In genomic region chr5:45497564-45497963, GRCm38 (mm10) we compare ENCODE assay signal across 26 mouse cellular contexts. TPM values are rescaled to one million over a fixed set of nuclear protein-coding genes. Genes with fewer than 3 reads are reported as not detected.
"Had no signal": no experiment of that assay in that cellular context is flagged by ENCODE, and none has a peak within 500 bp of the region (broad histone marks: within the 10 kb centered on the region; RNA-seq: fewer than 3 reads in every experiment).

No protein-coding gene starts in this region.

- H3K9ac ChIP-seq: intestine, embryonic 15.5 days; liver, embryonic 14.5 days; lung, embryonic 15.5 days; midbrain, embryonic 13.5 days; neural tube, embryonic 13.5 days had no signal

- ATAC-seq: intestine, embryonic 15.5 days; midbrain, embryonic 13.5 days; midbrain, embryonic 16.5 days had no signal

- H3K9me3 ChIP-seq: intestine, embryonic 15.5 days; lung, embryonic 15.5 days; megakaryocyte, embryonic 14.5 days; midbrain, embryonic 10.5 days; midbrain, embryonic 13.5 days; neural tube, embryonic 13.5 days had no signal

- H3K27ac ChIP-seq: intestine, embryonic 15.5 days; liver, embryonic 14.5 days; lung, embryonic 15.5 days; midbrain, embryonic 10.5 days; midbrain, embryonic 13.5 days; neural tube, embryonic 13.5 days; stomach, postnatal 0 days had no signal

- H3K4me2 ChIP-seq: intestine, embryonic 15.5 days; liver, embryonic 11.5 days; lung, embryonic 15.5 days; midbrain, embryonic 13.5 days; neural tube, embryonic 13.5 days had no signal

- H3K4me3 ChIP-seq: intestine, embryonic 15.5 days; lung, embryonic 15.5 days; megakaryocyte, embryonic 14.5 days; midbrain, embryonic 10.5 days; midbrain, embryonic 13.5 days; myocyte; neural tube, embryonic 13.5 days had no signal

- H3K27me3 ChIP-seq: intestine, embryonic 15.5 days; lung, embryonic 15.5 days; megakaryocyte, embryonic 14.5 days; midbrain, embryonic 13.5 days; neural tube, embryonic 13.5 days had no signal

- DNase-seq: kidney, adult 18-20 months; kidney, postnatal 14 days; kidney, postnatal 4 days; lung, postnatal 10 days; lung, postnatal 36 days; thymus, adult 2 months; thymus, postnatal 36 days had no signal

RNA-seq across cellular contexts. Expression of gene Clrn2, which starts 44.0 kb away (rescaled TPM):
- total RNA-seq: layer of hippocampus, postnatal 10 days; monocyte, adult 5-6 weeks; neutrophil, adult 5-6 weeks had no signal
- polyA plus RNA-seq: intestine, embryonic 15.5 days; kidney, embryonic 16.5 days; limb, embryonic 11.5 days; limb, embryonic 14.5 days; liver, embryonic 11.5 days; liver, embryonic 14.5 days; lung, embryonic 15.5 days; midbrain, embryonic 10.5 days; midbrain, embryonic 13.5 days; myocyte; stomach, embryonic 14.5 days; stomach, postnatal 0 days; thymus, adult 2 months; urinary bladder, adult 2 months had no signal
